Mouse (Mus musculus) kidney, adult 8-10 months (tissue): ENCODE measurements around the gene Evpl.

Source experiments
- DNase-seq, 2 experiments: peaks; one replicate each; pipeline ENCODE4 v3.0.0; 2022

Evpl gene

GRCm38 (mm10) chr11:116212847-116213246 is 25.0 kb downstream of the Evpl start:
- no peak for DNase-seq

- DNase-seq: peak; percentile 56 to 72
These were observed 27.2 kb downstream of the Evpl start for GRCm38 (mm10) chr11:116210696-116211095.

GRCm38 (mm10) chr11:116209257-116209656 is 28.6 kb downstream of the Evpl start:
- DNase-seq: peak; percentile 74 to 80

GRCm38 (mm10) chr11:116208660-116209059 is 29.2 kb downstream of the Evpl start:
- DNase-seq: no peak

- DNase-seq: no peak
These were observed 31.2 kb downstream of the Evpl start for GRCm38 (mm10) chr11:116206678-116207077.

- DNase-seq: no peak
These were observed 34.7 kb downstream of the Evpl start for GRCm38 (mm10) chr11:116203150-116203549.

GRCm38 (mm10) chr11:116201151-116201550 is 36.7 kb downstream of the Evpl start:
- DNase-seq: peak in 1 of 2 experiments; percentile 36

- DNase-seq: peak; percentile 97 to 99
These were observed 39.0 kb downstream of the Evpl start, which contains the start of the genes Ten1 and Acox1 for GRCm38 (mm10) chr11:116198639-116199531. Ten1 (plus strand) TSS chr11:116198855. Acox1 (minus strand) TSS chr11:116199045.

GRCm38 (mm10) chr11:116198132-116198531 is 39.7 kb downstream of the Evpl start:
- DNase-seq: no peak

- no peak for DNase-seq
These were observed 40.3 kb downstream of the Evpl start for GRCm38 (mm10) chr11:116197584-116197906.

GRCm38 (mm10) chr11:116196866-116197583 is 40.9 kb downstream of the Evpl start:
- DNase-seq: no peak

- no peak for DNase-seq
These were observed 41.5 kb downstream of the Evpl start for GRCm38 (mm10) chr11:116196336-116196735.

GRCm38 (mm10) chr11:116195252-116195651 is 42.6 kb downstream of the Evpl start:
- peak; percentile 68 to 73 for DNase-seq

GRCm38 (mm10) chr11:116194619-116195018 is 43.3 kb downstream of the Evpl start:
- DNase-seq: no peak

- DNase-seq: no peak
These were observed 50.5 kb downstream of the Evpl start for GRCm38 (mm10) chr11:116187226-116187930.

GRCm38 (mm10) chr11:116186360-116186759 is 51.5 kb downstream of the Evpl start:
- no peak for DNase-seq

GRCm38 (mm10) chr11:116185836-116186235 is 52.0 kb downstream of the Evpl start:
- no peak for DNase-seq

GRCm38 (mm10) chr11:116178411-116179121 is 59.3 kb downstream of the Evpl start:
- no peak for DNase-seq

- DNase-seq: no peak
These were observed 61.9 kb downstream of the Evpl start for GRCm38 (mm10) chr11:116176010-116176409.

GRCm38 (mm10) chr11:116174775-116175448 is 63.0 kb downstream of the Evpl start:
- peak; percentile 77 to 78 for DNase-seq

GRCm38 (mm10) chr11:116171959-116172358 is 65.9 kb downstream of the Evpl start:
- peak in 1 of 2 experiments; percentile 61 for DNase-seq
